Mouse (Mus musculus) bone marrow macrophage, adult 2 months (primary cell): ENCODE data around the gene Ispd.

ENCODE experiments used
- CTCF ChIP-seq: IDR thresholded peaks from 2 replicates; pipeline ENCODE4 v1.5.1; 2012; ENCODE audit warnings: low read depth, mild to moderate bottlenecking, low read length, moderate library complexity
- POLR2A ChIP-seq: IDR thresholded peaks from 2 replicates; pipeline ENCODE4 v1.6.1; 2012; ENCODE audit warnings: mild to moderate bottlenecking, low read depth, low read length, borderline replicate concordance

DNA sequence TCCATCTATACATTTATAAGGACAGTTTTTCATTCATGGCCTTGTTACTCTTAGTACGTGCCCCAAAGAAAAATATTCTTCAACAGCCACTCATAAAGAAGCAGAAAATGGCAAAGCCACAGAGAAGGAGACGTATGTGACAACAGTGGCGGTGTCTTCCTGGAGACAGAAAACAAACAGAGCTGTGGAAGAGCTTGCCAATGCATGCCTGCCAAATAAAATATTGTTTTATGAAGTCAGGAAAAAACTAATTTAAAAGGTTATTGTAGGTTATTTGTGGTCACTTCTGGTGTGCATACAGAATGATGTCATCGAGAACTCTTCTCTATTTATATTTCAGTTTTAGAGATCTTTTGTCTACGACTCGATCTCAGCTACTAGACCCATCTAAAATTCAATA lies 341.5 kb downstream of the Ispd start:
- TF ChIP-seq POLR2A (no peak), CTCF (no peak)
